Mouse (Mus musculus): ENCODE data around the gene Ovol1. TPM values are rescaled to one million over a fixed set of nuclear protein-coding genes. Genes with fewer than 3 reads are reported as not detected.

Ovol1 gene
- total and polyA plus RNA-seq, 3 experiments: not detected

DNA sequence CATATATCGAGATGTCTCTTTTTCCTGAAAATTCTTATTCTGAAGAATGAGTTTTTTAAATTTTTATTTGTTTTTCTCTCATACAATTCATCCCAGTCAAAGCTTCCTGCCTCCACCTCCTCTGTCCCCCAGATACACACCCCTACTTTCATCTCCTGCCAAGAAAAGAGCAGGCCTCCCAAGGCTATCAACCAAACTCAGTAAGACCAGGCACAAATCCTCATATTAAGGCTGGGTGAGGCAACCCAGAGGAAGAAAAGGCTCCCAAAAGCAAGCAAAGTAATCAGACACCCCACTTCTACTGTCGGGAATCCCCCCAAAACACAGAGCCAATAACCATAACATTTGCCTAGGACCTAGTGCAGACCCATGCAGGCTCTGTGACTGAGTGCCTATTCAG lies 21.5 kb upstream of the Ovol1 start:
- Histone ChIP-seq H3K36me3 (replicated peaks in 1 of 2; ENCODE audit: control insufficient read depth in 1 of 2, insufficient read depth in 1 of 2, low read length in 1 of 2) (no peaks in the 10 kb centered on the region), H3K4me2 (ENCODE audit: insufficient read depth, low read depth, poor library complexity, severe bottlenecking) (no peak overlapping the region), H3K4me3 (replicated peaks in 1 of 3; ENCODE audit: low read depth in 2 of 3, low read length in 2 of 3, poor library complexity in 1 of 3) (no peak overlapping the region), H3K9ac (ENCODE audit: insufficient read depth, low read depth) (no peak overlapping the region), H3K27me3 (replicated peaks) (peaks cover 20% of the 10 kb centered on the region), H3K27ac (ENCODE audit: insufficient read depth, low read depth) (no peak overlapping the region), H3K9me3 (replicated peaks; ENCODE audit: low read length) (no peaks in the 10 kb centered on the region), H3K4me1 (ENCODE audit: control insufficient read depth in 1 of 2, insufficient read depth in 2 of 2) (no peaks in the 10 kb centered on the region), H3K79me2 (replicated peaks; ENCODE audit: control insufficient read depth, extremely low read depth, insufficient read depth, poor library complexity, severe bottlenecking) (no peaks in the 10 kb centered on the region)
- no peak for DNase-seq (ENCODE audit: extremely low read depth)
- in situ Hi-C loops (cut with MboI; ENCODE audit: low pct_ligation_motif_present, low pct_unique_long_range_greater_than_20kb, low sequenced_read_pairs) (no loop called here), dilution Hi-C loops (cut with MboI; ENCODE audit: extremely low pct_ligation_motif_present, extremely low pct_unique_long_range_greater_than_20kb, low sequenced_read_pairs) (no loop called here)
- TF ChIP-seq MAX (IDR thresholded peaks at IDR 0.05; ENCODE audit: low read length) (no peak), MEF2A (IDR thresholded peaks at IDR 0.05; ENCODE audit: borderline replicate concordance, low read depth, low read length) (no peak), RCOR1 (conservative IDR thresholded peaks at IDR 0.05; ENCODE audit: low read depth, low read length) (no peak), SIN3A (IDR thresholded peaks at IDR 0.05; ENCODE audit: low read length) (no peak), ZMIZ1 (IDR thresholded peaks at IDR 0.05; ENCODE audit: low read depth, low read length) (no peak), ZNF384 (IDR thresholded peaks at IDR 0.05; ENCODE audit: low read depth, low read length) (no peak)

DNA sequence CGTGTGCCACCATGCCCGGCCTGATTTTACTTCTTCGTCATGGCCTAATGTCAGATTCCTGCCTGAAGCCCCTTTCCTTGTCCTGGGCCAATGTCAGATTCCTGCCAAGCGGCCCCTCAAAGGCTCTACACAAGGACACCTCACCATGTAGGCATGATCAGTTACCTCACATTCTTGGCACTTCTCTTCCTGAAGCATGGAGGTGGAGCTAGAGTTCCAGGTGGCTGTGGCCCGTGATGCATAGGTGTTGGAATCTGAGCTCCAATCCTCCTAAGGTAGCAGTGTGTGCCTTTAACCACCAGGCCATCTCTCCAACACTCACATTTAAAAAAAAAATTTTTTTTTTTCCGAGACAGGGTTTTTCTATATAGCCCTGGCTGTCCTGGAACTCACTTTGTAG lies 20.3 kb upstream of the Ovol1 start:
- Histone ChIP-seq H3K9me3 (replicated peaks; ENCODE audit: low read length) (no peaks in the 10 kb centered on the region), H3K4me1 (ENCODE audit: control insufficient read depth in 1 of 2, insufficient read depth in 2 of 2) (no peaks in the 10 kb centered on the region), H3K4me3 (replicated peaks in 1 of 3; ENCODE audit: low read depth in 2 of 3, low read length in 2 of 3, poor library complexity in 1 of 3) (no peak overlapping the region), H3K27me3 (replicated peaks) (peaks cover 16% of the 10 kb centered on the region), H3K27ac (ENCODE audit: insufficient read depth, low read depth) (no peak overlapping the region), H3K4me2 (ENCODE audit: insufficient read depth, low read depth, poor library complexity, severe bottlenecking) (no peak overlapping the region), H3K36me3 (replicated peaks in 1 of 2; ENCODE audit: control insufficient read depth in 1 of 2, insufficient read depth in 1 of 2, low read length in 1 of 2) (no peaks in the 10 kb centered on the region), H3K79me2 (replicated peaks; ENCODE audit: control insufficient read depth, extremely low read depth, insufficient read depth, poor library complexity, severe bottlenecking) (no peaks in the 10 kb centered on the region), H3K9ac (ENCODE audit: insufficient read depth, low read depth) (no peak overlapping the region)
- no peak for DNase-seq (ENCODE audit: extremely low read depth)
- dilution Hi-C loops (cut with MboI; ENCODE audit: extremely low pct_ligation_motif_present, extremely low pct_unique_long_range_greater_than_20kb, low sequenced_read_pairs): no loop called here
- in situ Hi-C loops (cut with MboI; ENCODE audit: low pct_ligation_motif_present, low pct_unique_long_range_greater_than_20kb, low sequenced_read_pairs): no loop called here
- no peak for TF ChIP-seq ZNF384 (IDR thresholded peaks at IDR 0.05; ENCODE audit: low read depth, low read length)
- TF ChIP-seq ZKSCAN1 (IDR thresholded peaks at IDR 0.05; ENCODE audit: borderline replicate concordance, low read depth, low read length): no peak
- no peak for TF ChIP-seq NELFE (IDR thresholded peaks at IDR 0.05; ENCODE audit: low read depth, low read length)
- TF ChIP-seq IRF4 (IDR thresholded peaks at IDR 0.05; ENCODE audit: low read depth, low read length): no peak
- no peak for TF ChIP-seq MXI1 (IDR thresholded peaks at IDR 0.05; ENCODE audit: low read depth, low read length)
- no peak for TF ChIP-seq SIN3A (IDR thresholded peaks at IDR 0.05; ENCODE audit: low read length)
- no peak for TF ChIP-seq CHD1 (IDR thresholded peaks at IDR 0.05; ENCODE audit: low read depth, low read length)
- no peak for TF ChIP-seq MAZ (IDR thresholded peaks at IDR 0.05; ENCODE audit: low read depth, low read length)

DNA sequence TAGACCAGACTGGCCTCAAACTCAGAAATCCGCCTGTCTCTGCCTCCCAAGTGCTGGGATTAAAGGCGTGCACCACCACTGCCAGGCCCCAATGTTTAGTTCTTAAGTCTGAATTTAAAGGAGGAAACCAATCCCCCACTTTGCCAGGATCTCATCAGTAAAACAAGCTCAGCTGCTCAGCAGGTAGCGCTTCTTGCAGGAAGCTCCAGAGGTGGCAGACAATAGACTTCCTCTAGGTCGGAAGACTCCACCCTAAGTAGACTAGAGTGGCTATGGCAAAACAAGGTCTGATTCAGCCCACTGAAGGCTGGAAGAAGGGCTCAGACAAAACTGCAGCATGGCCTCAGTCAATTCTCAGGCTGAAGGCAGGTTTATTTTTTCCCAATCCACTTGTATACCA lies 19.5 kb upstream of the Ovol1 start:
- dilution Hi-C loops (cut with MboI; ENCODE audit: extremely low pct_ligation_motif_present, extremely low pct_unique_long_range_greater_than_20kb, low sequenced_read_pairs) (no loop called here), in situ Hi-C loops (cut with MboI; ENCODE audit: low pct_ligation_motif_present, low pct_unique_long_range_greater_than_20kb, low sequenced_read_pairs) (no loop called here)
- Histone ChIP-seq H3K9ac (ENCODE audit: insufficient read depth, low read depth) (no peak overlapping the region), H3K27ac (ENCODE audit: insufficient read depth, low read depth) (no peak overlapping the region), H3K4me1 (ENCODE audit: control insufficient read depth in 1 of 2, insufficient read depth in 2 of 2) (no peaks in the 10 kb centered on the region), H3K4me3 (replicated peaks in 1 of 3; ENCODE audit: low read depth in 2 of 3, low read length in 2 of 3, poor library complexity in 1 of 3) (no peak overlapping the region), H3K79me2 (replicated peaks; ENCODE audit: control insufficient read depth, extremely low read depth, insufficient read depth, poor library complexity, severe bottlenecking) (no peaks in the 10 kb centered on the region), H3K9me3 (replicated peaks; ENCODE audit: low read length) (no peaks in the 10 kb centered on the region), H3K27me3 (replicated peaks) (peaks cover 12% of the 10 kb centered on the region), H3K4me2 (ENCODE audit: insufficient read depth, low read depth, poor library complexity, severe bottlenecking) (no peak overlapping the region), H3K36me3 (replicated peaks in 1 of 2; ENCODE audit: control insufficient read depth in 1 of 2, insufficient read depth in 1 of 2, low read length in 1 of 2) (no peaks in the 10 kb centered on the region)
- no peak for DNase-seq (ENCODE audit: extremely low read depth)
- TF ChIP-seq MYC (IDR thresholded peaks at IDR 0.05; ENCODE audit: low read depth, low read length): no peak
- TF ChIP-seq ZMIZ1 (IDR thresholded peaks at IDR 0.05; ENCODE audit: low read depth, low read length): no peak
- no peak for TF ChIP-seq CHD2 (IDR thresholded peaks at IDR 0.05; ENCODE audit: low read length)
- TF ChIP-seq SIN3A (IDR thresholded peaks at IDR 0.05; ENCODE audit: low read length): no peak
- TF ChIP-seq USF2 (conservative IDR thresholded peaks at IDR 0.05; ENCODE audit: low read depth, low read length): no peak
- no peak for TF ChIP-seq GABPA (IDR thresholded peaks at IDR 0.05; ENCODE audit: insufficient replicate concordance, low read depth, low read length)
- TF ChIP-seq NELFE (IDR thresholded peaks at IDR 0.05; ENCODE audit: low read depth, low read length): no peak
- no peak for TF ChIP-seq MEF2A (IDR thresholded peaks at IDR 0.05; ENCODE audit: borderline replicate concordance, low read depth, low read length)
- no peak for TF ChIP-seq POLR2AphosphoS2 (IDR thresholded peaks at IDR 0.05; ENCODE audit: low read depth, low read length)
- TF ChIP-seq ZKSCAN1 (IDR thresholded peaks at IDR 0.05; ENCODE audit: borderline replicate concordance, low read depth, low read length): no peak
- TF ChIP-seq PAX5 (IDR thresholded peaks at IDR 0.05; ENCODE audit: low read length): no peak
- TF ChIP-seq KAT2A (IDR thresholded peaks at IDR 0.05; ENCODE audit: insufficient replicate concordance, low read length): no peak
- no peak for TF ChIP-seq RCOR1 (conservative IDR thresholded peaks at IDR 0.05; ENCODE audit: low read depth, low read length)
- no peak for TF ChIP-seq EP300 (IDR thresholded peaks at IDR 0.05; ENCODE audit: low read length)
